Mouse (Mus musculus) cerebellum, postnatal 10 days (tissue): ENCODE data around the gene Lrrc10b.
A peak's percentile ranks its signal among the peaks of the same experiment; 100 is the strongest.

Experiments used
- DNase-seq, 2 experiments: peaks; one replicate each; pipeline ENCODE4 v3.0.0; 2021; ENCODE audit warnings: mixed read lengths in 2 of 2

Lrrc10b gene

GRCm38 (mm10) chr19:10437521-10437920, 19.8 kb downstream of the Lrrc10b start:
- DNase-seq, result peak in 1 of 2 experiments; percentile 41

- peak in 1 of 2 experiments; percentile 26 for DNase-seq
Measured at GRCm38 (mm10) chr19:10436726-10437125, 20.5 kb downstream of the Lrrc10b start.

GRCm38 (mm10) chr19:10435908-10436307, 21.4 kb downstream of the Lrrc10b start:
- peak; percentile 86 to 89 for DNase-seq

GRCm38 (mm10) chr19:10434927-10435326, 22.3 kb downstream of the Lrrc10b start:
- DNase-seq, result no peak

GRCm38 (mm10) chr19:10433879-10434540, 23.3 kb downstream of the Lrrc10b start:
- DNase-seq, result peak; percentile 66 to 77

- peak in 1 of 2 experiments; percentile 17 for DNase-seq
Measured at GRCm38 (mm10) chr19:10433225-10433624, 24.0 kb downstream of the Lrrc10b start.

- DNase-seq, result peak; percentile 70 to 77
Measured at GRCm38 (mm10) chr19:10431841-10432240, 25.4 kb downstream of the Lrrc10b start.

- DNase-seq, result no peak
Measured at GRCm38 (mm10) chr19:10431410-10431809, 25.9 kb downstream of the Lrrc10b start.

- peak in 1 of 2 experiments; percentile 45 for DNase-seq
Measured at GRCm38 (mm10) chr19:10429371-10429770, 27.9 kb downstream of the Lrrc10b start.

- DNase-seq, result no peak
Measured at GRCm38 (mm10) chr19:10427431-10427830, 29.8 kb downstream of the Lrrc10b start.

- peak in 1 of 2 experiments; percentile 31 for DNase-seq
Measured at GRCm38 (mm10) chr19:10426793-10427192, 30.5 kb downstream of the Lrrc10b start.

GRCm38 (mm10) chr19:10426312-10426711, 31.0 kb downstream of the Lrrc10b start:
- DNase-seq, result peak in 1 of 2 experiments; percentile 36

GRCm38 (mm10) chr19:10425484-10426270, 31.6 kb downstream of the Lrrc10b start:
- DNase-seq, result peak in 1 of 2 experiments; percentile 27

- DNase-seq, result no peak
Measured at GRCm38 (mm10) chr19:10424751-10425150, 32.5 kb downstream of the Lrrc10b start.

GRCm38 (mm10) chr19:10421986-10422976, 35.0 kb downstream of the Lrrc10b start:
- DNase-seq, result peak in 1 of 2 experiments; percentile 50

GRCm38 (mm10) chr19:10417436-10417835, 39.8 kb downstream of the Lrrc10b start:
- DNase-seq, result peak; percentile 98 to 99

GRCm38 (mm10) chr19:10416889-10417288, 40.4 kb downstream of the Lrrc10b start:
- DNase-seq, result peak; percentile 88 to 92

- DNase-seq, result no peak
Measured at GRCm38 (mm10) chr19:10415508-10415907, 41.8 kb downstream of the Lrrc10b start.

- DNase-seq, result peak; percentile 68 to 81
Measured at GRCm38 (mm10) chr19:10413701-10414242, 43.5 kb downstream of the Lrrc10b start.
